Mouse (Mus musculus): ENCODE results near the gene Tmem108. TPM values are rescaled to one million over a fixed set of nuclear protein-coding genes. Genes with fewer than 3 reads are reported as not detected.
"Not testable (repeated sequence)": the region's sequence is repeated elsewhere in the genome, so short reads cannot be mapped to it uniquely, and the experiment has no call there.

The Tmem108 gene
- total RNA-seq, 1 experiment from 2014 or later = not detected

- no peak for ATAC-seq (replicated peaks in 1 of 2; ENCODE audit: insufficient read depth in 1 of 2, low FRiP score in 2 of 2, low TSS enrichment in 1 of 2, low read depth in 1 of 2, poor library complexity in 2 of 2, severe bottlenecking in 2 of 2)
Measured at GRCm38 (mm10) chr9:103700240-103700639, 61.4 kb downstream of the Tmem108 start.

DNA sequence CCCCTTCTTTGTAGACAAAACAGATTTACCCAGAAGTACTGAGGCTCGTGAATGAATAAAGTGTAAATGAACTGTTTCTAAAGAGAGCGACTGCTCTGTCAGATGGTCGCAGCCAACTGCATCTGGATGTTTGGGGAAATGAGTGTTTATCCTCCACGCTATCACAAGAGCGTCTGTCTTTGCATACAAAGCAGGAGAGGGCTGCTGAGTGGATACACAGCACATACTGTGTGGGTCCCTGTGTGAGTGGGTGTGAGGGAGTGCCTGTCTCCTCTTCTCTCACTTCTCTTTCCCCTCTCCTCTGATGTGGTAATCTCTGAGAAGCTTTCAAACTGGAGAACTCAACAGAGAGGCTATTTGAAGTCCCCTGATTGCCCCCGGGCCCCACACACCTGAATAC, 64.7 kb downstream of the Tmem108 start:
- ATAC-seq (replicated peaks in 1 of 2; ENCODE audit: insufficient read depth in 1 of 2, low FRiP score in 2 of 2, low TSS enrichment in 1 of 2, low read depth in 1 of 2, poor library complexity in 2 of 2, severe bottlenecking in 2 of 2) = no peak

DNA sequence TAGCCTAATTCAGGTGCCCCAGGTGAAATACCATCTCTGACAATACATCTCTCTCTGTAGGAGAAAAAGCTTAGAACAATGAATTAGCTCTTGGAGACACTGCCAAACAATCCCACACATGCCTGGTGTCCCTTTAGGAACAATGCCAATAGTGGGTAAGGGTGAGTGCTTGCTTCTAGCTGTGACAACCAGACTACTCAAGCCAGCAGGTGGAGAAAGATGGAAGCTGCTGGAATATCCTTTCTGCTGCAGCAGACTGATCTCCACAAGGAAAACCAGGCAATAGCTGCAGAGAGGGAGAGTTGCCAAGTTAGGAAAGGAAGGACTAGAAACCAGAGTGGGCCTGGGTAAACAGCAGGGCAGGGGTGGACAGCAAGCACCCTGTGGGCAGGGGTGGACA, 67.8 kb downstream of the Tmem108 start:
- no peak for ATAC-seq (replicated peaks in 1 of 2; ENCODE audit: insufficient read depth in 1 of 2, low FRiP score in 2 of 2, low TSS enrichment in 1 of 2, low read depth in 1 of 2, poor library complexity in 2 of 2, severe bottlenecking in 2 of 2)

- no peak for ATAC-seq (replicated peaks in 1 of 2; ENCODE audit: insufficient read depth in 1 of 2, low FRiP score in 2 of 2, low TSS enrichment in 1 of 2, low read depth in 1 of 2, poor library complexity in 2 of 2, severe bottlenecking in 2 of 2)
Measured at GRCm38 (mm10) chr9:103692699-103693098, 68.9 kb downstream of the Tmem108 start.

- ATAC-seq (replicated peaks in 1 of 2; ENCODE audit: insufficient read depth in 1 of 2, low FRiP score in 2 of 2, low TSS enrichment in 1 of 2, low read depth in 1 of 2, poor library complexity in 2 of 2, severe bottlenecking in 2 of 2) = no peak
Measured at GRCm38 (mm10) chr9:103691847-103692246, 69.8 kb downstream of the Tmem108 start.

GRCm38 (mm10) chr9:103690446-103690845, 71.2 kb downstream of the Tmem108 start:
- no peak for ATAC-seq (replicated peaks in 1 of 2; ENCODE audit: insufficient read depth in 1 of 2, low FRiP score in 2 of 2, low TSS enrichment in 1 of 2, low read depth in 1 of 2, poor library complexity in 2 of 2, severe bottlenecking in 2 of 2)

DNA sequence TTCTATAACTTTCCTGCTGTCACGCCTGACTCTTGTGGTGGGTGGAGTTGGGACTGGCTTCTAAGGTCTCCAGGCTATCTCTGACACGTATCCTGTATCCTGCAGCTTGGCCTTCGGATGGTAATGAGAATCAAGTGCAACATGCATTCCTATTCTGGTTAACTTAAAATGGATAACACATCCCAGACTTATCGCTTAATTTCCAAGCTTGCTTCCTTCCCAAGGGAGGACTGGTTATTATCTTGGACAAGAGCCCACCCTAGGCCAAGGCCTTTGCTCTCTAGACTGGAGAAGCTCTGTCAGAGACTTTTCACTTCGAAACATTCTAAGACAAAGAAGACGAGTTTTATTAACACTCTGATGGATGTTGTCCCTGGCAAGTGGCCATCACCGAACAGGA, 71.9 kb downstream of the Tmem108 start:
- ATAC-seq (replicated peaks in 1 of 2; ENCODE audit: insufficient read depth in 1 of 2, low FRiP score in 2 of 2, low TSS enrichment in 1 of 2, low read depth in 1 of 2, poor library complexity in 2 of 2, severe bottlenecking in 2 of 2) = no peak

DNA sequence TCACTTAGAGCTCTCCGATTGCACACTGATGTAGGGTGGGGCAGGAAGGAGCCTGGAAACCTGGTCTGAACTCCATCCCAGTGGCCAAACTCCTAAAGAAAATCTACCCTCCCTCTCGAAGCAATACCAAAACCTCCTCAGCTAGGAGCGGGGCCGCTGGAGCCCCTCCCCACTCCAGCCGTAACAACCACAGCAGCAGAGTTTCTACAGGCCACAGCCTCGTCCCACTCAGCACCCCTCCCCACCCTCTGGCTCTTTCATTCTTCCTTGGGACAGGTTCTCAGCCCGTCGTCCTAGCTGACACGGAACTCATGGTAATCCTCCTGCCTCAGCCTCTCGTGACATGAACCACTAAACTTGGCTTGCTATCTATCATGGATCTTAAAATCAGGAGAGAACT, 72.6 kb downstream of the Tmem108 start:
- no peak for ATAC-seq (replicated peaks in 1 of 2; ENCODE audit: insufficient read depth in 1 of 2, low FRiP score in 2 of 2, low TSS enrichment in 1 of 2, low read depth in 1 of 2, poor library complexity in 2 of 2, severe bottlenecking in 2 of 2)

DNA sequence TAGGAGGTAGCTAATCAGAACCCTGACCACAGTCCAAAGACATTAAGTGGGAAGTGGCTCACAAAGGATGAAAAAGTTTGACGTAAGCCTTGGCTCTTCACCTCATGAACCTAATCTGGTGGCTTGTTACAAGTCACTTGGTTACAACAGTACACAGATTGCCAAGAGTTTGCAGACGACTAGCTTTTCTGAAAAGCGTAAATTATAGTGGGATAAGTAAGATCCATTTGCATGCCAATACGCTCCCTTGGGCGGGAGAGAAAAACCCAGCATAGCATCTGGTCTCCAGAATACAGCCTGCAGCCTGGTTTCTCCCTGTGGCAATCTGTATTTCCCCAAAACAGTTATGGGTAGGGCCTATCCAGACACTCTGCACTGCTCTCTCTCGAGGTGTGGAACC, 74.5 kb downstream of the Tmem108 start:
- no peak for ATAC-seq (replicated peaks in 1 of 2; ENCODE audit: insufficient read depth in 1 of 2, low FRiP score in 2 of 2, low TSS enrichment in 1 of 2, low read depth in 1 of 2, poor library complexity in 2 of 2, severe bottlenecking in 2 of 2)

DNA sequence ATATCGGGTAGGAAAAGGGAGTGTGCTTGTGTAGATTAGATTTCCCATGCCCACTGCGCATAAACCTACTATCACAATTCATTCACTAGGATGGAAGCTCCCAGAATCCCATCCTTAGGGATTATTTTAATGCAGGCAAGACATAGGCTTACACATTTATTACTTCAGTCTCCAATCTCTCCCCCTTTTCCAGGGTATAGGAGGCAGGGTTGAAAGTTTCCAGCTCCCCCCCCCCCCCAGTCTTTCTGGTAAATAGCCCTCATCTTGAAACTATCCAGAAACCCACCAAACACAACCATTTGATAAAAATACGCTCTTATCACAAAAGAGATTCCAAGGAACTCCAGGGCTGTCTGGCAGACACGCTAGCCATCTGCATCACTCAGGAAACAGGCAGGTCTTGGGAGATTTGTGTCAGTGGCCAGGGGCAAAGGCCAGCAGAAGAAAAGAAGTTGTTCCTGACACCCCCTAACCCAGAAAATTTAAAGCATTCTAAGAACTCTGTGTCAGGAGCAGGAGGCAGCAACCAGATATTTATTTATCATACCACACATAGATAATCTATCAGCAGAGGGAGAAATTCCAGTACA, 79.8 kb downstream of the Tmem108 start:
- no peak for ATAC-seq (replicated peaks in 1 of 2; ENCODE audit: insufficient read depth in 1 of 2, low FRiP score in 2 of 2, low TSS enrichment in 1 of 2, low read depth in 1 of 2, poor library complexity in 2 of 2, severe bottlenecking in 2 of 2)

DNA sequence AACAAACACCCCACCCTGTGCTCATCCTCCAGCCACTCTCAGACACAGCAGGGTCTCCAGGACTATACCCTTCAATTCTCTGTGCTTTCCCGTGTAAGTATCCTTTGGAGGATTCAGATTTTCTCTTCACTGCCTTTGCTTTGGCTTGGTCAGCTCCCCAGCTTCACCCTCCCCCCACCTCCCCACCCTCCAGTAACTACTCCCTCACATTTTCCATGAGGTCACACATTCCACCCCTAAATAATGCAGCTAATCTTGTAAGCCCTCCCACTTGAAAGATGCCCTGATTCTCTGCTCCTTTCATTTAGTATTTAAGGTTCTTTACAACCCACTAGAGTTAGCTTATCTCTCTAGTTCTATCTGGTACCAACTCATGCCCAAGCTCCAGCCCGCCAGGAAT, 82.4 kb downstream of the Tmem108 start:
- no peak for ATAC-seq (replicated peaks in 1 of 2; ENCODE audit: insufficient read depth in 1 of 2, low FRiP score in 2 of 2, low TSS enrichment in 1 of 2, low read depth in 1 of 2, poor library complexity in 2 of 2, severe bottlenecking in 2 of 2)

DNA sequence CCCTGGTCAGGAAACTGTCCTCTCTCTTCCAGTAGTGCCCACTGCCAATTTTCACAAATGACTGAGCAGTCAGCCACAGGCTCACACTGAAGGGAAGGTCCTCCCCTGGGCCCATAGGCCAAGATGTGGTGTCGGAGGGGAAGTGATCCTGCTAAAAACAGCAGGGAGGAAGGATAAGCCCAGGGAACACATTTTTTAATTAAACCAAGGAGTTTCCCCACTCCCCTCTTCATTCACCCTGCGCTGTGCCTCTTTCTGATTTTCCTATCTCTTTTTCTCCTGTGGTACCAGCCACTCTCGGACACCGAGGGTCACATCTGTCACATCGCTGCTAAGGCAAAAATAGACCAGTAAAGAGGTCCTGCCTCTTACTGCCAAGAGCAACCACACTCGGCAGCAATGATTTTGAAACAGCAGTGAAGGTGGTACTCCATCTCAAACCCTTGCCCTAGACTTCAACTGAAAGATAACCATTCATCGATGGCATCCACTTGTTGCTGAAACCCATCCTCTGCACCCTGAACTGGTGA, 83.0 kb downstream of the Tmem108 start:
- ATAC-seq (replicated peaks in 1 of 2; ENCODE audit: insufficient read depth in 1 of 2, low FRiP score in 2 of 2, low TSS enrichment in 1 of 2, low read depth in 1 of 2, poor library complexity in 2 of 2, severe bottlenecking in 2 of 2) = no peak

- no peak for ATAC-seq (replicated peaks in 1 of 2; ENCODE audit: insufficient read depth in 1 of 2, low FRiP score in 2 of 2, low TSS enrichment in 1 of 2, low read depth in 1 of 2, poor library complexity in 2 of 2, severe bottlenecking in 2 of 2)
Measured at GRCm38 (mm10) chr9:103677811-103678210, 83.8 kb downstream of the Tmem108 start.

GRCm38 (mm10) chr9:103675721-103676480, 85.7 kb downstream of the Tmem108 start:
- ATAC-seq (replicated peaks in 1 of 2; ENCODE audit: insufficient read depth in 1 of 2, low FRiP score in 2 of 2, low TSS enrichment in 1 of 2, low read depth in 1 of 2, poor library complexity in 2 of 2, severe bottlenecking in 2 of 2) = no peak

- ATAC-seq (replicated peaks in 1 of 2; ENCODE audit: insufficient read depth in 1 of 2, low FRiP score in 2 of 2, low TSS enrichment in 1 of 2, low read depth in 1 of 2, poor library complexity in 2 of 2, severe bottlenecking in 2 of 2) = no peak
Measured at GRCm38 (mm10) chr9:103672881-103673280, 88.8 kb downstream of the Tmem108 start.

DNA sequence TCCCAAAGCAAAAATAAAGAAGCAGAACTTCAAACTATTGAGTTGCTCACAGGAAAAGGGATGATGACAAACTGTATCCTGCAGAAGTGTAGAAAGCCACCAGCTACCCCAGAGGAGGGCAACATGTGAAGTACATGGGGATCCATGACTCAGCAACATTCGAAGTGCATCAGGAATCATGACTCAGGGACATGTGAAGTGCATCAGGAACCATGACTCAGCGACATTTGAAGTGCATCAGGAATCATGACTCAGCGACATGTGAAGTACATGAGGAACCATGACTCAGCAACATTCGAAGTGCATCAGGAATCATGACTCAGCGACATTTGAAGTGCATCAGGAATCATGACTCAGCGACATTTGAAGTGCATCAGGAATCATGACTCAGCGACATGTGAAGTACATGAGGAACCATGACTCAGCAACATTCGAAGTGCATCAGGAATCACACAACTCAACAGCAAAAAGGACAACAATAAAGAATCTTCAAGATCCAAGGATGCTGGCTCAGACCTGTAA, 91.0 kb downstream of the Tmem108 start:
- ATAC-seq (replicated peaks in 1 of 2; ENCODE audit: insufficient read depth in 1 of 2, low FRiP score in 2 of 2, low TSS enrichment in 1 of 2, low read depth in 1 of 2, poor library complexity in 2 of 2, severe bottlenecking in 2 of 2) = not testable (repeated sequence)

DNA sequence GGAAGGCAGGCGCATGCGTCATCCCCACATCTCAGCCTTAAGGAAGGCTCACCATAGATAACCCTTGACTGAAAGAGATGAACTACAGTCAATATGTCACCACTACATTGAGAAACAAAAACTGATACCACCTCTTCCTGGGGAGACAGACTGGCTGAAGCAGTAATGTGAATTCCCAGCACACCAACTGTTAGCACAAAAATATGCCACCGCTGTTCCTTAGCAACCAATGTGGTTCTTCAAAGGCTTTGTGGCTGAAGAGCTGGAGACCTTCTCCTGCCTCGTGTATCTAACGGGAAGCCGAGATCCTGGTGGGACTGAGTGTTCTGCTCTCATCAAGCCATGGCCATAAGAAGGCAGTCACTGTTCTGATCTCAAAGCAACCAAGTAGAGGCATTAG, 92.8 kb downstream of the Tmem108 start:
- no peak for ATAC-seq (replicated peaks in 1 of 2; ENCODE audit: insufficient read depth in 1 of 2, low FRiP score in 2 of 2, low TSS enrichment in 1 of 2, low read depth in 1 of 2, poor library complexity in 2 of 2, severe bottlenecking in 2 of 2)

DNA sequence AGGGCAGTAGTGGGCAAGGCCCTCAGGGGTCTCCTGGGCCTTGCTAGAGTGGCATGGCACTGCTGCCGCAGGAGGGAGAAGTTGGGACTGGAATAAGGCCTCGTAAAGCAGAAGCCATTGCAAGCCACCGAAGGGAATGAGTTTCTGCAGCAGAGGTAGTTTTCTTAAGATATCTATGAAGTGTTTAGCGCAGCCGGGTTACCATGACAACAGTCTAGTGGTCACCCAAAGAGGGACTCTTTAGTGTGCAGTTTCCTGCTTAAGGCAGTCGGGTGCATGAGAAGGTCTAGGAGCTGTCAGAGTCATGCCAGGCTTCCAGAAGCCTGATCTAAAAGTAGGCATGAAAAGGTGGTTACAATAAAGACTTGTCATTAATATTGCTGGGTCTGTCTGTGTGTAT, 95.8 kb downstream of the Tmem108 start:
- no peak for ATAC-seq (replicated peaks in 1 of 2; ENCODE audit: insufficient read depth in 1 of 2, low FRiP score in 2 of 2, low TSS enrichment in 1 of 2, low read depth in 1 of 2, poor library complexity in 2 of 2, severe bottlenecking in 2 of 2)

- ATAC-seq (replicated peaks in 1 of 2; ENCODE audit: insufficient read depth in 1 of 2, low FRiP score in 2 of 2, low TSS enrichment in 1 of 2, low read depth in 1 of 2, poor library complexity in 2 of 2, severe bottlenecking in 2 of 2) = no peak
Measured at GRCm38 (mm10) chr9:103664151-103664550, 97.5 kb downstream of the Tmem108 start.
